Mouse (Mus musculus): Measurements from ENCODE around the gene Srrm1. TPM values are rescaled to one million over a fixed set of nuclear protein-coding genes. Genes with fewer than 3 reads are reported as not detected.

The Srrm1 gene
- total and polyA plus RNA-seq, 3 experiments: 26.9 to 285 (median 138) TPM

- TF ChIP-seq ZMIZ1 (IDR thresholded peaks at IDR 0.05; ENCODE audit: low read depth, low read length): peak; percentile 56
- TF ChIP-seq MXI1 (IDR thresholded peaks at IDR 0.05; ENCODE audit: low read depth, low read length): no peak; the same call in none of the 2 replicates
- peak; percentile 55; the same call in 1 of the 2 replicates for TF ChIP-seq MAZ (IDR thresholded peaks at IDR 0.05; ENCODE audit: low read depth, low read length)
- TF ChIP-seq HCFC1 (IDR thresholded peaks at IDR 0.05; ENCODE audit: low read depth, low read length): 0 out of 2 replicates have a peak, but pooled peaks have one; percentile 39
- TF ChIP-seq USF2 (IDR thresholded peaks at IDR 0.05; ENCODE audit: borderline replicate concordance in 1 of 2, insufficient read depth in 1 of 2, low read depth in 1 of 2, low read length in 2 of 2): no peak
- peak; percentile 63; the same call in 1 of the 2 replicates for TF ChIP-seq SIN3A (IDR thresholded peaks at IDR 0.05; ENCODE audit: low read length)
These were observed 39.9 kb downstream of the Srrm1 start (continued) for GRCm38 (mm10) chr4:135313111-135313691.

GRCm38 (mm10) chr4:135312706-135313105 is 40.4 kb downstream of the Srrm1 start:
- Histone ChIP-seq H3K79me2 (ENCODE audit: control insufficient read depth, insufficient read depth, low read length, poor library complexity) (no peaks in the 10 kb centered on the region; the same call in 1 of the 2 replicates), H3K4me3 (ENCODE audit: control insufficient read depth in 1 of 2, insufficient read depth in 1 of 2, low read depth in 2 of 2, low read length in 2 of 2) (peak overlapping the region; percentile 53 to 73), H3K27me3 (ENCODE audit: control insufficient read depth in 1 of 2, insufficient read depth in 2 of 2, low read length in 2 of 2) (no peaks in the 10 kb centered on the region), H3K9ac (ENCODE audit: control insufficient read depth, low read depth, low read length, poor library complexity, severe bottlenecking) (peak overlapping the region; percentile 71), H3K36me3 (ENCODE audit: control insufficient read depth in 1 of 2, insufficient read depth in 2 of 2, low read length in 2 of 2) (peaks cover 0 to 7% of the 10 kb centered on the region in 2 experiments; a peak in 2 of 4 replicates), H3K9me3 (replicated peaks; ENCODE audit: insufficient read depth, low read length) (no peaks in the 10 kb centered on the region), H3K27ac (ENCODE audit: control insufficient read depth, low read depth, low read length) (peak overlapping the region; percentile 96), H3K4me1 (ENCODE audit: control insufficient read depth in 1 of 2, insufficient read depth in 2 of 2, low read length in 2 of 2) (peaks cover 0 to 8% of the 10 kb centered on the region in 2 experiments; a peak in 2 of 4 replicates)
- TF ChIP-seq NELFE (IDR thresholded peaks at IDR 0.05; ENCODE audit: low read depth, low read length) (no peak), MYC (IDR thresholded peaks at IDR 0.05; ENCODE audit: low read depth, low read length) (no peak), CHD1 (IDR thresholded peaks at IDR 0.05; ENCODE audit: low read depth, low read length) (no peak; the same call in 1 of the 2 replicates), GABPA (IDR thresholded peaks at IDR 0.05; ENCODE audit: low read depth, low read length) (no peak), JUND (IDR thresholded peaks at IDR 0.05; ENCODE audit: low read depth, low read length) (no peak), ZKSCAN1 (IDR thresholded peaks at IDR 0.05; ENCODE audit: low read depth, low read length) (no peak), MEF2A (IDR thresholded peaks at IDR 0.05; ENCODE audit: extremely low read depth, insufficient replicate concordance, low read depth, low read length, poor library complexity, severe bottlenecking) (no peak), SIN3A (IDR thresholded peaks at IDR 0.05; ENCODE audit: low read length) (no peak), EP300 (IDR thresholded peaks at IDR 0.05; ENCODE audit: low read depth in 1 of 2, low read length in 2 of 2) (no peak), MXI1 (IDR thresholded peaks at IDR 0.05; ENCODE audit: low read depth, low read length) (no peak), POLR2A (IDR thresholded peaks at IDR 0.05; ENCODE audit: control insufficient read depth in 1 of 2, insufficient read depth in 1 of 2, low read depth in 1 of 2, low read length in 2 of 2, poor library complexity in 1 of 2) (no peak), ETS1 (IDR thresholded peaks at IDR 0.05; ENCODE audit: low read depth, low read length) (no peak), ZNF384 (IDR thresholded peaks at IDR 0.05; ENCODE audit: low read depth, low read length) (no peak), CTCF (IDR thresholded peaks at IDR 0.05 in 2 of 3, conservative IDR thresholded peaks at IDR 0.05 in 1 of 3; ENCODE audit: control insufficient read depth in 1 of 3, insufficient read depth in 1 of 3, low read depth in 2 of 3, low read length in 3 of 3, poor library complexity in 1 of 3, severe bottlenecking in 1 of 3) (no peak), SMC3 (IDR thresholded peaks at IDR 0.05; ENCODE audit: low read depth, low read length) (no peak), ELF1 (IDR thresholded peaks at IDR 0.05; ENCODE audit: low read depth, low read length) (no peak)
- peak; percentile 72 for DNase-seq (ENCODE audit: low read depth, low spot score)
